Mouse (Mus musculus) B cell, adult 67 days (primary cell): Measurements from ENCODE around the gene Nrk. TPM values are rescaled to one million over a fixed set of nuclear protein-coding genes. Genes with fewer than 3 reads are reported as not detected.

Experiments used
- total RNA-seq, 2 experiments: library from RNA; stranded (reverse); gene quantifications; 4 replicates each; pipeline ENCODE4 v1.2.4; 2023

The Nrk gene
- total RNA-seq = not detected

GRCm38 (mm10) chrX:138914041-138914776 lies at the start of gene Nrk:
TSS of gene Nrk (plus strand) at chrX:138914430.

Other genes starting within 250 kb of the Nrk start
- not detected for gene Serpina7, start 170.8 kb downstream of the Nrk start, total RNA-seq
- gene 4930513O06Rik, start 171.8 kb downstream of the Nrk start, total RNA-seq = not detected